Mouse (Mus musculus) heart, embryonic 14.5 days (tissue): ENCODE results near the gene Fxyd5. TPM values are rescaled to one million over a fixed set of nuclear protein-coding genes. Genes with fewer than 3 reads are reported as not detected.
A peak's percentile ranks its signal among the peaks of the same experiment; 100 is the strongest.

Experiments used
- ATAC-seq: fragments of 200-750 bp; cut with Nextera tagmentation; 2 replicates; pipeline ENCODE4 v1.8.0; 2017; ENCODE audit warnings: low read depth, moderate TSS enrichment; ENCODE audit not compliant: insufficient number of reproducible peaks, insufficient read depth, low FRiP score
- H3K27ac ChIP-seq, 2 experiments: fragments of 200-500 bp in 1 of 2; fragments of 300-500 bp in 1 of 2; sonication (generic) in 1 of 2; replicated peaks in 1 of 2; 2 replicates each; pipeline ENCODE4 v1.5.1; 2012 to 2014; ENCODE audit warnings: low read depth in 2 of 2, low read length in 2 of 2, control low read depth in 1 of 2, mild to moderate bottlenecking in 1 of 2, mixed read lengths in 1 of 2; ENCODE audit not compliant: control insufficient read depth in 1 of 2, insufficient read depth in 1 of 2
- H3K27me3 ChIP-seq: fragments of 300-500 bp; sonication (generic); 2 replicates; pipeline ENCODE4 v1.6.1; 2014; ENCODE audit warnings: mild to moderate bottlenecking, low read length, control low read depth; ENCODE audit not compliant: control insufficient read depth, insufficient read depth
- H3K36me3 ChIP-seq: fragments of 300-500 bp; sonication (generic); 2 replicates; pipeline ENCODE4 v1.6.1; 2014; ENCODE audit warnings: mild to moderate bottlenecking, control low read depth, low read length, mixed read lengths; ENCODE audit not compliant: control insufficient read depth, insufficient read depth
- H3K4me1 ChIP-seq, 2 experiments: fragments of 200-500 bp in 1 of 2; fragments of 300-500 bp in 1 of 2; sonication (generic) in 1 of 2; 2 replicates each; pipeline ENCODE4 v1.6.1; 2012 to 2014; ENCODE audit warnings: low read length in 2 of 2, control low read depth in 1 of 2, mixed read lengths in 1 of 2; ENCODE audit not compliant: control insufficient read depth in 2 of 2, insufficient read depth in 2 of 2
- H3K4me2 ChIP-seq: fragments of 300-500 bp; sonication (generic); 2 replicates; pipeline ENCODE4 v1.6.1; 2014; ENCODE audit warnings: mild to moderate bottlenecking, low read length
- H3K4me3 ChIP-seq, 2 experiments: fragments of 200-500 bp in 1 of 2; fragments of 300-500 bp in 1 of 2; sonication (generic) in 1 of 2; 2 replicates each; pipeline ENCODE4 v1.5.1; 2012 to 2014; ENCODE audit warnings: low read length in 2 of 2, mild to moderate bottlenecking in 2 of 2, control low read depth in 1 of 2, low read depth in 1 of 2, moderate library complexity in 1 of 2; ENCODE audit not compliant: control insufficient read depth in 1 of 2, insufficient read depth in 1 of 2
- H3K9ac ChIP-seq: fragments of 300-500 bp; sonication (generic); 2 replicates; pipeline ENCODE4 v1.6.1; 2014; ENCODE audit warnings: mild to moderate bottlenecking, low read length
- H3K9me3 ChIP-seq: fragments of 300-500 bp; sonication (generic); 2 replicates; pipeline ENCODE4 v1.6.1; 2016; ENCODE audit warnings: low read length, control low read depth; ENCODE audit not compliant: control insufficient read depth
- WGBS: fragments of 180-500 bp; shearing (Covaris S2); extraction: QIAGEN DNeasy Blood & Tissue Kit; methylation state at CpG from one replicate; pipeline ENCODE4 v1.1.7; 2014; 5-methylcytosine and 5-hydroxymethylcytosine counted together
- polyA plus RNA-seq: library from polyadenylated mRNA; unstranded; fragments of >200 nt; fragmentation: Nextera tagmentation; extraction: Ambion mirVana; gene quantifications from 2 replicates; pipeline ENCODE4 v1.2.1, GENCODE M21; 2014

Fxyd5 gene
- polyA plus RNA-seq, 1 experiment from 2014 or later, result 36.1 TPM

- Histone ChIP-seq H3K36me3 (no peaks in the 10 kb centered on the region), H3K4me3 (no peak overlapping the region), H3K9ac (no peak overlapping the region), H3K4me1 (0 out of 4 replicates have a peak, but pooled peaks cover 3 to 4% of the 10 kb centered on the region in 2 experiments), H3K9me3 (no peaks in the 10 kb centered on the region), H3K4me2 (no peak overlapping the region), H3K27me3 (no peaks in the 10 kb centered on the region), H3K27ac (no peak overlapping the region)
- no peak for ATAC-seq
- 74% methylated on average over 12 of the region's 12 CpGs for WGBS
These were observed 20.8 kb upstream of the Fxyd5 start for GRCm38 (mm10) chr7:31063074-31063560.

DNA sequence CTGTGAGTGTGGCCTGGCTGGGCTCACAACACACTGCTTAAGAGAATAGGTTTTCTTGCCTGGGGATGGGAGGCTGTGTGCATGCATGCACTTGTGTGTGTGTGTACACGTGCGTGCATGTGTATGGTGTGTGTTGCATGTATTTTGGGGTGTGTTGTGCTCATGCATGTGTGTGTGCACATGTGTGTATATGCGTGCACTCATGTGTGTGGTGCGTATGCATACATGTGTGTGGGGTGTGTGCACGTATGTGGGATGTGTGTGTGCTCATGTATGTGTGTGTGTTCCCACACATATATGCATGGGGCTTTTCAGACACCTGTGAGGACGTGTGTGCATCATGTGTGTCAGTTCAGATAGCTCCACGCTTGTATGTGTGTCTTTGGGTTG is 18.3 kb upstream of the Fxyd5 start:
- Histone ChIP-seq H3K9me3 (no peaks in the 10 kb centered on the region), H3K36me3 (no peaks in the 10 kb centered on the region), H3K4me3 (no peak overlapping the region), H3K4me2 (no peak overlapping the region), H3K9ac (no peak overlapping the region), H3K27me3 (no peaks in the 10 kb centered on the region), H3K4me1 (peaks cover 7 to 8% of the 10 kb centered on the region in 2 experiments; a peak in 1 of 4 replicates), H3K27ac (no peak overlapping the region)
- ATAC-seq, result no peak
- WGBS, result 82% methylated on average over 7 of the region's 7 CpGs

- H3K9ac ChIP-seq, result no peak overlapping the region
- H3K4me1 ChIP-seq, result peaks cover 7 to 8% of the 10 kb centered on the region in 2 experiments; a peak in 1 of 4 replicates
- H3K27ac ChIP-seq, result no peak overlapping the region
- no peak for ATAC-seq
- H3K27me3 ChIP-seq, result no peaks in the 10 kb centered on the region
- 56% methylated on average over 11 of the region's 11 CpGs for WGBS
- no peaks in the 10 kb centered on the region for H3K9me3 ChIP-seq
- no peaks in the 10 kb centered on the region for H3K36me3 ChIP-seq
- H3K4me2 ChIP-seq, result no peak overlapping the region
- no peak overlapping the region for H3K4me3 ChIP-seq
These were observed 17.8 kb upstream of the Fxyd5 start for GRCm38 (mm10) chr7:31059919-31060620.

DNA sequence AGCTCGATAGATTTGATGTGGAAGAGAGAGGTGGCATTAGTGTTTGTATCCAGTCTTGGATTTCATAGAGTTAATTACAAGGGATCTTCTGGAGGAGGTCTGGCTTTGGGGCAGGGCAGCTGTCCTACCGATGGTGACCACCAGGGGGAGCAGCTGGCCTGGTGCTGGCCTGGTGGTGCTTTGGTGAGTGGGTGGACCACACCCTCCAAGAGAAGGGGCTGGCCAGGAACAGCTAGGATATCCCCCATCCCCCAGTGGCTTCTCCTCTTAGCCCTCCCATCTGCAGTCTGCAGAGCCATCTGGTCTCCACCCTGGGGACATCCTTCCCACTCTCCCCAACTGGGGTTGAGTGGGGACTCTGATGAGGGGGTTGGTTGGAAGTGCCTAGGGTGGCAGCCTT is 16.8 kb upstream of the Fxyd5 start, which contains the start of gene Lgi4:
Gene Lgi4, plus strand, starts transcription at position 235 of the 400 bp plus-strand sequence.
- 2% methylated on average over 2 of the region's 2 CpGs for WGBS
- no peak for ATAC-seq
- no peaks in the 10 kb centered on the region for H3K36me3 ChIP-seq
- no peak within 1 kb of the TSS for H3K27ac ChIP-seq
- peaks cover 9 to 11% of the 10 kb centered on the region in 2 experiments; a peak in 2 of 4 replicates for H3K4me1 ChIP-seq
- H3K27me3 ChIP-seq, result no peaks in the 10 kb centered on the region
- H3K9me3 ChIP-seq, result no peaks in the 10 kb centered on the region
- H3K4me2 ChIP-seq, result no peak within 1 kb of the TSS
- H3K4me3 ChIP-seq, result no peak within 1 kb of the TSS
- no peak within 1 kb of the TSS for H3K9ac ChIP-seq

DNA sequence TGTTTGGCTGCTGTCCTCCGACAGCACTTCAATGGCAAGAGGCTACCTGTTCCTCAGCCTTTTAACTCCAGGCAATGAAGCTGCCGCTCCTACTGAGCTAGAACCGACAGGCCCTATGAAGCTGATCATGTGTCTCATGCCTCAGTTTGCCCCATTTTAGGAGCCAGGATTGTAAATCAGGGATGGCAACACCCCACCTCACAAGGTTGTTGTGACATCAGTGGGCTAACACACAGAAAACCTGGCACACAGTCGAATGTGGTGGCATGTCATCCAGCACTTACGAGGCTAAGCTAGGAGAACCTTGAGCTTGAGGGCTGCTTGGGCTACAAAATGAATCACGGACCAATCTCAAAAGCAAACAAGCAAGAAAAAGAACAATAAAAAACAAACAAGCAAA is 15.9 kb upstream of the Fxyd5 start:
- no peak overlapping the region for H3K4me3 ChIP-seq
- WGBS, result 77% methylated on average over 6 of the region's 6 CpGs
- H3K27me3 ChIP-seq, result no peaks in the 10 kb centered on the region
- no peaks in the 10 kb centered on the region for H3K9me3 ChIP-seq
- H3K4me1 ChIP-seq, result peaks cover 18 to 19% of the 10 kb centered on the region in 2 experiments; a peak in 3 of 4 replicates
- no peak for ATAC-seq
- no peak overlapping the region for H3K27ac ChIP-seq
- no peak overlapping the region for H3K9ac ChIP-seq
- H3K36me3 ChIP-seq, result no peaks in the 10 kb centered on the region
- H3K4me2 ChIP-seq, result no peak overlapping the region

- Histone ChIP-seq H3K9ac (no peak overlapping the region), H3K4me2 (no peak overlapping the region), H3K27ac (no peak overlapping the region), H3K4me3 (no peak overlapping the region), H3K9me3 (no peaks in the 10 kb centered on the region), H3K36me3 (no peaks in the 10 kb centered on the region), H3K4me1 (peaks cover 22 to 23% of the 10 kb centered on the region in 2 experiments; a peak in 3 of 4 replicates), H3K27me3 (no peaks in the 10 kb centered on the region)
- no peak for ATAC-seq
- 71% methylated on average over 5 of the region's 5 CpGs for WGBS
These were observed 15.4 kb upstream of the Fxyd5 start for GRCm38 (mm10) chr7:31057730-31058129.

- Histone ChIP-seq H3K4me2 (peak within 1 kb of the TSS; percentile 69), H3K9ac (peak within 1 kb of the TSS; percentile 45; the same call in 1 of the 2 replicates)
These were observed 14.8 kb upstream of the Fxyd5 start, which contains the start of gene Fxyd1 for GRCm38 (mm10) chr7:31057071-31057470. Fxyd1 (minus strand) TSS chr7:31057199.

More at GRCm38 (mm10) chr7:31057071-31057470, 14.8 kb upstream of the Fxyd5 start, which contains the start of gene Fxyd1:
- Histone ChIP-seq H3K4me1 (peaks cover 28 to 30% of the 10 kb centered on the region in 2 experiments), H3K9me3 (no peaks in the 10 kb centered on the region), H3K36me3 (no peaks in the 10 kb centered on the region), H3K27ac (peak within 1 kb of the TSS; percentile 95 to 97), H3K4me3 (no peak within 1 kb of the TSS), H3K27me3 (peaks cover 4% of the 10 kb centered on the region)
- 64% methylated on average over 2 of the region's 2 CpGs for WGBS
- ATAC-seq, result no peak
